Mouse (Mus musculus) 3134 (cell line): Measurements from ENCODE around the gene Olfr1362.

ENCODE experiments used
- DNase-seq: peaks from one replicate; pipeline ENCODE4 v3.0.0-alpha.2; 2011; ENCODE audit warnings: low spot score; ENCODE audit not compliant: insufficient read length; ENCODE audit errors: extremely low read depth

The Olfr1362 gene

DNA sequence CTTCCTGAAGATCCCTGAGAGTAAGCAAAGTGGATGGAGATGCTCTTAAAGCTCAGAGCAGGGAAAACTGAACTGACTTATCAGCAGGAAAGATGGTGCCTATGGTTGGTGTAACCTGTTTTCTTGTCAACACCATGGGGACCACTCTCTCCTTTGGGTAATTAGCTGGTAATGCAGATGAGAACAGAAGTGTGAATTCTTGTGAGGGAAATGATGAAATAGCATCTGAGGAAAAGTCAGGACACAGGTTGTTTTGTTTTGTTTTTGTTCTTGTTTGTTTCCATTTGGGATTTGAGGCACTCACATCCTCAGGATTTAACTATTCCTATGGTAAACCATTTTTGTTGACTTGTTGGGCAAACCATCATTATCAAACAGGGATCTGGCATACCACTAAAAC lies at the start of gene Olfr1362:
Gene Olfr1362 (minus strand): TSS at position 101 of the 400 bp plus-strand sequence.
- DNase-seq, result no peak

DNA sequence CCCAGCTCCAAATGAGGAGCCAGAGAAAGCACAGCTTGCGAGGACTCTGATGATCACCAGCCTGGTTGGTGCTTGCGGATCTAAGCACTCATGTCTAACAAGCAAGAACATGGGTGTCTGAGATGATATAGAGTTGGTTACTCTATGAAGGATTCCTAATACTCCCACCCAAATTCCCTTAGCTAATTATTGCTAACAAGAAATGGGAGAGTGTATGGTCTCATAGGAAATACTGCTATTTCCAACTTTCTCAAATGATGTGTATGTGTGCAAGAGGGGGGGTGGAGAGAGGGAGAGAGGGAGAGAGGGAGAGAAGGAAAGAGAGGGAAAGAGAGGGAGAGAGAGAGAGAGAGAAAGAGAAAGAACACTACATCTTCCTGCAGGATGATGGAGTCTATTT lies 49.5 kb upstream of the Olfr1362 start, which contains the start of gene Olfr1361:
Gene Olfr1361 (minus strand): TSS at position 101 of the 400 bp plus-strand sequence.
- no peak for DNase-seq

DNA sequence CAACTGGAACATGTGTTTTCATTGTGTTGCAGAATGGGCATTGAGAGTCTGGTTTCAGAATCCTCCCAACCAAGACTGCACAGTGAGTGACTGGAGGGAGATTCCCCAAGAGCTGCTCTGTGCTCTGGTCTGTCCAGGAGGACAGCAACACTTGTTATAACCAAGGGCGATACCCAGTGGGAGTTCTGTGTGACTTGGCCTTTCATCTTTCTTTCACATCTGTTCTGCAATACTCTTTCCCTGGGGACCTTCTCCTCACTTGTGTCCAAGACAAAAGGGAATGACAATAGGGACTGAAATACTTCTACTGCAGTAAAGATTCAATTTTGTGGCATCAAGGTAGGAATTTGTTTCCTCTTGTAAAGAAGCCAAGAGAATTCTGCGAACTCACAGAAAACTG lies 28.6 kb upstream of the Olfr1362 start, which contains the start of gene Olfr11:
Gene Olfr11 (minus strand): TSS at position 101 of the 400 bp plus-strand sequence.
- DNase-seq, result no peak

DNA sequence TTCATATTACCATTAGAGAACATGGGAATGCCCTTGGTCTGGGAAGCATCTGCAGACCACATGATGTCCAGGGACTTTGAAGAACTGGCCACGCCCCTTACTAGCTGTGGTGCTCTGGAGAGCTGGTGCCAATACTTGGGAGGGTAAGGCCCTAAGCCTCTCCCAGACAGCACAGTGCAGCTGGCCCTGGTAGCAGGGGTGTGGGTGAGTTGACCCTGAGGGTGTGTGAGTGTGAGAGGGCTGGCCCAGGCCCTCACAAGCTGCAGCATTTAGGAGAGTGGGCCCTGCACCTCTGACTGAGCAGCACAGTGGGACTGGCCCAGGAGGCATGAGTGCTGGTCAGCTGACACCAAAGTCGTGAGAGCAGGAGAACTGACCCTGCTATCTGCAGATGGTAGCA lies 22.2 kb downstream of the Olfr1362 start:
- DNase-seq, result no peak

DNA sequence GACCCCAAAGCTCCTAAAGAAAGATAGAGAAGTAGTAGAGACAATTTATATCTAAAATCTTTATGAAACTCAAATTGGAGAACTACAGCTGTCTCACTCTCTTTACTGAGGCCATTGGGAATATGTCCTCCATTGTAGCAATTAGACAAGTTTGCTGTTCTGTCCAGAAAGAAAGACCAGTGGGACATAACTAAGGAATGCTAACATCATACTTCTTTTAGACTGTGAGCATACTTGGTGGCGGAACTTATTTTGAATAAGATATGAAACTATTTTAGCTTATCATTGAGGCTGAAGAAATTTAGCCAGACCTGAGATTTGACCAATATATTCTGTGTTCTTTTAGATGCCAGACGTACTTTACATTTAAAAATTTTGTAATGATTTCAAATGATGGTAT lies 32.2 kb downstream of the Olfr1362 start, which contains the start of gene Olfr1364:
Gene Olfr1364 (minus strand): TSS at position 101 of the 400 bp plus-strand sequence.
- DNase-seq, result no peak
